Mouse (Mus musculus): ENCODE results near the gene Bag2. TPM values are rescaled to one million over a fixed set of nuclear protein-coding genes. Genes with fewer than 3 reads are reported as not detected.
A peak's percentile ranks its signal among the peaks of the same experiment; 100 is the strongest.

Gene Bag2
- 10 to 100 TPM; 13.0 to 17.2 (median 14.7) TPM for total RNA-seq (2022)

DNA sequence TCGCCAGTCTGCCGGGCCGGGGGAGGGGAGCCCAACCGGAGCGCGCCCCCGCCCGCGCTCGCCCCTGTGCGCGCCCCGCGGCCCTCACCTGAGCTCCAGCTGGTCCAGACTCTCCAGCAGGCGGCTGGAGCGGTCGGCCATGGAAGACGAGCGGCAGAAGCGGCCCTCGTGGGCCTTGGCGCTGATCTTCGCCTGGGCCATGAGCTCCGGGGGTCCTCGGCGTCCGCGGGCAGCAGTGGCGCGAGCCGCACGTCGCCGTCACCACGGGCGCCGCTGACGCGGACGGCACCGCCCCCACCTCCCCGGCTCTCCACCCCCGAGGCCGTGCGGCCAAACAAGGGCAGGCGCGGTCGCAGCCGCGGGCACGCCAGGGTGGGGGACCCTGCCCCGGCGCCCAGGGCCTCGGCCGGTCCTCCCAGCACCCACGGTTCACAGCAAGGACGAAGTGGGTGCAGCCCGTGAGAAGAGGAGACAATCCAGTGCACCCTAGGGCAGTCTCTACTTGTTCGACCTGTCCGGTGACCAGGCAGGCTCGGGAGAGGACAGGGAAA is at the start of gene Bag2:
Gene Bag2, minus strand, starts transcription at position 305 of the 551 bp plus-strand sequence.
- DNase-seq: peak; percentile 38

GRCm38 (mm10) chr1:33803323-33803722 is 45.7 kb upstream of the Bag2 start:
- DNase-seq: no peak

DNA sequence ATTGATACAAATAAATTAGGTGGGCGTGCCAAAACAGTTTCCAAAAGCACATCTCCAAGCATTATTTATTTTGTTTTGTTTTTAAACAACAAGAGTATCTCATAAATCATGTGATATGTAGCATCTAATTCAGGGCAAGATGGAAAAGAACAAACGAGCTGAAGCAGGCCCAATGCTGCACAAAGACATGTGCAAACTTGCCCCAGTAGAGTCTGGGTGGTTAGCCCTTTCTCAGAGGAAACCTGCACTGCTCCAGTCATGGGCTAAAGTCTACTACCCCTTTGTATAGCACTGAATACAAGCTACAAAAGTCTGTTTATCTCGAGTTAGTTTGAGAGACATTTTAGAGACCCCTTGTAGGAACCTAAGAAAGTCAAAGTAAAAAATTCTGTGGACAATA is 42.0 kb upstream of the Bag2 start:
- DNase-seq: no peak

DNA sequence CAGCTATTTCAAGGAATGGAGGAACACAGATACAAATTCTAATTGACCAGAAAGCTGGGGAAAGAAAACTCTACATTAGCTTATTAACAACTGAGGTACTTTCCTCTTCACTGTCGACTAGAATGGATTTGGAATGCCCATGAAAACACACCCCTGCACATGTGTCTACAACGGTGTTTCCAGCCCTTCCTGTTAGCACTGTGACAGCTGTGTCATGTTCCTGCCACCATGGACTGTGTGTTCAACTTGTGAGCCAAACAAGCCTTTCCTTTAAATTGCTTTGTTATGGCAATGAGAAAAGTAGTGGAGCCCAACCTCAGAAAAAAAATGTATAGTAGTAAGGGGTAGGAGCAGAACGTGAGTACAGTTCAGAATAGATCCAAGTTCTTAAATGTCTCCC is 30.9 kb upstream of the Bag2 start:
- DNase-seq: no peak

DNA sequence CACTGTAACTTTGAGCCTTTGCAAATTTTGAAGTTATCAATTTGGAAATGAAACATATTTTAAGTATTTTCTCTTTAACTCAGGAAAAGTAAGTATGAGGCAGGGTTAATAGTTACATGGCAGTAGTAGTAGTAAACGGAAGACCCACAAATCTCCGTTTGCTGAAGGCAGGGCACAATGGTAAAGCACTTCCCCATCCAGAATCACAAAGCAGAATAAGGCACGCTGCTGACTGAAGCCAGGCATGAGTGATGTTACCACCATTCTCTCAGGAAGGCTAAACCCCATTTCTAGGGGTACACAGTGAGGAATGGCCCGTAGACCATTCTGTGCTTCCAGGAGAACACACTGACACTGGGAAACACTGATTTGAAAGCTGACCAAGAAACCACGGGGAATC is 30.5 kb upstream of the Bag2 start:
- DNase-seq: no peak

- no peak for DNase-seq
Measured at GRCm38 (mm10) chr1:33784561-33784960, 27.0 kb upstream of the Bag2 start.

GRCm38 (mm10) chr1:33776175-33776611 is 18.6 kb upstream of the Bag2 start:
- DNase-seq: no peak

GRCm38 (mm10) chr1:33772106-33772505 is 14.5 kb upstream of the Bag2 start:
- DNase-seq: no peak

DNA sequence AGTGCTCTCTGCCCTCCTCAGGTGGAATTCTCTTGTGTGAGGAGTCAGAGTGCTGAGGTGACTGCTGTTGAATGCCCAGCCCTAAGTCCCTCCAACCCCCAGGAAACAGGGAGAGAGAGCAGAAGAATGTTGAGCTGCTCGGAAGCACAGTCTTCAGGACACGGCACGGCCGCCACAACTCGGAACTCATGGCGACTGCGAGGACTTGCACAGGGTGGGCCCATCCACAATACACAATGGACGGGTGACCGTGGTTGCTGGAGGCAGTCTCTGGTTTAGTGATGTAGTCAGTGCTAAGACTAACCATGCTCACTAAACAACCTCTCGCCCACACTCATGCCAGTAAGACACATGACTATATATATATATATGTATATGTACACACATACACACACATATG is 14.0 kb upstream of the Bag2 start:
- no peak for DNase-seq

- no peak for DNase-seq
Measured at GRCm38 (mm10) chr1:33768827-33769226, 11.2 kb upstream of the Bag2 start.

DNA sequence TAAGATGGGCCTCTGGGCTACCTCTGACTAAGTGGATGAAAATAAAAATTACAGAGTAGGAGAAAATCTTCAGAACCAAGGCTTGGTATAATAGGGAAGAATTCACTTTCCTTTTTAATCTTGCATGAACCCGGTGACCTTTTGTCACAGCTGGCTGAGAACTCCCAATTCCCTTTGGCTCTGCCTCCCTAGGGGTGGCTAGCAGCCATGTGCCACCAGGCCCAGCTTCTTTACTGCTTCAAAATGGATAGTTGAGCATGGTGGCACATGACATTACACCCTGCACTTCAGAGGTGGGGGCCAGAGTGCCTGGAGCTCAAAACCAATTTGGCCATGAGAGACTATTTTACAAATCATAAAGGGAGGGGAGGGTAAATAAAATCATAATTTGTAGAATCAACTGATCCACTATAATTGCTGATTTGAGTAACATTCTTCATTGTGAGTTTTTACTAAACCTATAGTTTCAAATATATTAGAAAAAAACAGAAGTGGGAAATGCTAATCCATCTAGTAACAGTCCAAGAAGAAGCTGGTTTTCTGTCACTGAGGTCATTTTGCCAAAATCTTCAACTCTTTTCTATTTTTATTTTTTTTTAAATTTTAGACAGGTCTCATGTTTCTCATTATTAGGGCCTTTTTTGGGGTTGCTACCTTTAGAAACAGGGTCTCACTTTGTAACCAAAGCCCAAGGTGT is 10.6 kb upstream of the Bag2 start:
- no peak for DNase-seq

DNA sequence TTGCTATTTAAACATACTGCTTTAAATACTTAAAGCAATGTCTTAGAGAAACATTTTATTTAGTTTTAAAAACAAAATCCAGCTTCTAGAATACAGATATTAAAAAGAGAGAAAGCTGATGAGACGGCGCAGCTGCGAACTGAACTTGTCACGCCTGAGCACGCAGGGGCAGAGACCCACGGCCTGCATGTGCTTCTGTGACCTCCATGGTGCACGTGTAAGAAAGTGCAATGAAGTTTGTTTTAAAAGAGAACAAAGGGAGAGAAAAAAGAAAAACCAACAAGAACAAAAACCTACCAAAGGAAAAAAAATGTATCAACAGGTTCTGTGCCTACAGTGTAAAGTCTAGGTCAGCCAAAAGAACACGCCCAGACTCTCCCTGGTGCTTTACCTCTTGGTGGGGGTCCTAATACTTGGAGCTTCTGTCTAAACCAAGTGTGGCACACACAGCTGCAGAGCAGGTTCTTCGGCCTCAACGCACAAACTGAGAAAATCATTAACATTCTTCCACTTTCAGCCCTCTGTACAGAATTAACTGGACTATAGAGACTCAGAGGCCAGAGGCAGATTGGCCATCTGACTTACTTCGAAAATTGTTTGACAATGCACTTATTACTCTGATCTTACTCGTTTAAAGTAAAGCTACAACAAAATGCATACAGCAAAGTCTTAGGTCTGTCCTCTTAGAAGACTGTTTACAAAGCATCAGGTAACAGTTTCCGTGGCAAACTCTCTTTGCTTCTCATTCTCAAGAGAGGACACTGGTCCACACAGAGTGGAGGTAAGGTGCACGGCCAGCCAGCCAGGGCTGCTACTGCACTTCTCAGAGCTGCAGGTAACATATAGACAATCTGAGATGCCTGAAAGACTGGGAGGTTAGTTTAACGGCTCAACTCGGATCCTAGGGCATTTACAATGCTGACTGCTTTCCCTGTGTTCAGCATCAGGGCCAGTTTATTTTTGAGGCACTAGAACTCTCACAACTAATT is 9.2 kb upstream of the Bag2 start:
- no peak for DNase-seq

DNA sequence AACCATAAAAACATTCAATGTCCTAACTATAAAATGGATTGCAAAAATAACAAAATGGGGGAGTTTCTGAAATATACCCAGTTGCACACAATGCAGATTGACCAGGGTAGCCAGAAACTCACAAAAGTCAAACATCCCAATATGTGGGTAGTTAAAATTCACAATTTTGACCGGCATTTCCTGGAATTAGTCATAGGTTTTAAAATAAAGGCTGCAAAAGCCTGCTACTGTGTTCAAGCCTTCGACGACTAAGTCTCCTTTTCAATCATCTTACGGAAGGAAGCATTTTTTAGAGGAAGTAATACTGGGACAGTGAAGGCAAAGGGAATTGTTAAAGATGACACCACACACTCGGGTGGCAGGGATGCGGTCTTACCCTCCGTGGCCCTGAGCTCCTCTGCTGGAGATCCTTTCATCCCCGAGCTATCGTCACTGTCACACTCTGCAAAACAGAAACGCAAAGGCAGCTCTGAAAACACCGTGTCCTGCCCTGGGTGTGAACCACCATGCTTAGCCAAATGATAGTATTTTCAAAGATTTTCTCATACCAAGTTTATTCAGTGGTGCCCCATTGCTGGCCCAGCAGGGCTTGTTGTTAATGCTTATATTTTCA is 8.0 kb upstream of the Bag2 start:
- no peak for DNase-seq

DNA sequence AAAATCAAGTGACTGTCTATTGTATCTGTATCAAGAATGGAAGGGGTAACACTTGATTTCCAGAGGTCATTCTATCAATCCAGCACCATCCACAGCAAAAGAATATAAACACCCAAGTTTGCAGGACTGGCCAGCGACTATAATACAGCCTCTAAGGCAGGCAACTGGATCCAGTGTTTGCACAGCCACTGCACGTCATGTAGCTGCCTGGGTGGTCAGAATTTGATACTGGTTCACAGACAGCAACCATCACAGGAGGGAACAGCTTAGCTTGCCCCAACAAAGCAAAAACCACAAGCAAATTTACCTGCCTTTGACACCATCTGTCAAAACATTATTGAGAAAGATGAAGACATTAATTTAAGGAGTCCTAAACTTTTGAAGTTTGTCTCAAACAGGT is 6.2 kb upstream of the Bag2 start:
- no peak for DNase-seq

DNA sequence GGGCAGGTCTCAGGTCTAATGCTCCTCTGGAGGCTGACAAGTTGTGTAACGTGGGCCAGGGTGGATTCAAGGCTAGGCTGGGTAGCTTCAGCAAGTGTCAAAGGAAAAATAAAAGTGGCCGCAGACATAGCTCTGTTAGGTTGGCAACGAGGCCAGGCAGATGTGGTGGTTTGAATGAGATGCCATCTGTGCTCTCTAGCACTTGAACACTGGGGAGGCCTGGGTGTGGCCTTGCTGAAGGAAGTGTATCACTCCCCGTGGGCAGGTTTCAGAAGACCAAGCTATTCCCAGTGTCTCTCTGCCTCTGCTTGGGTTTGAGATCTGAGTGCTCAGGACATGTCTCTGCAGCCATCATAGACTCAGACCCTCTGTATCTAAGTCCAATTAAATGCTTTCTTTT is 893 bp upstream of the Bag2 start:
- no peak for DNase-seq

GRCm38 (mm10) chr1:33757033-33757413 is 572 bp downstream of the Bag2 start:
- DNase-seq: no peak

GRCm38 (mm10) chr1:33756258-33757032 is 1.1 kb downstream of the Bag2 start:
- DNase-seq: no peak

DNA sequence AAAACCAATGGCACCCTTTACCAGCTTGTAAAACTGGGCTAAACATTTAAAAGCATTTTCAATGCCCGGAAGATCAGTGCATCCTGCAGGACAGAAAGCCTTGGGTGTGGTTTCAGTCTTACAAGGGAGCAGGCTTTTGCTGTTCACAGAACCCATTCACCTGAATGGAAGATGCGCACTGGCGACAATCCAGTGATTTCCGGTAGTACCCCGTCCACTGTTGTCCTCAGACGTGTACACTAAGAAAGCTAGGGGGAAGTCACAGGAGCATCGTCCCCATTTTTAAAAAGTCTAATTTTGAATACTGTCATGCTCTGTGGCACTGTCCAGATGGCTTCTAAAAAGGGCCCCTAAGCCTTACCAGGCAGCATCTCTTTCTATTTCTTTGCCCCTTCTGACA is 1.8 kb downstream of the Bag2 start:
- no peak for DNase-seq

- no peak for DNase-seq
Measured at GRCm38 (mm10) chr1:33754965-33755735, 2.4 kb downstream of the Bag2 start.

DNA sequence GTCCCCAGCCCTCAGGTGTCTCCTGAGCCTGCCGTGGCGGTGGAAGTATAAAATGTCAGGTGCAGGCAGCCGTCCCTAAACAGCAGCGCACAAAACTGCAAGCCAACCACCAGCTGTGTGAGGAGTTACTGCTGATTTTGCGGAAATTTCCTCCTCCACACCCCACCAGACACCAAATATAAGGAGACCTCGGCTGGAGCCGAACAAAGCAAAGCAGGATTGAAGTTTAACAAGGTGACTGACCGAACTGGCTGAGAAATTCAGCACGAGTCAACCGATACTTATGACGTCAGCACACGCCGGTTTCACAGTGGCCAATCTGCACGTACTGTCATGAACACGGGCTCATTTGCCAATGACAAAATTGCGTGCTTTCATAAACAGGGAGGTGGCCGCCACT is 3.5 kb downstream of the Bag2 start:
- no peak for DNase-seq

- no peak for DNase-seq
Measured at GRCm38 (mm10) chr1:33751283-33751682, 6.3 kb downstream of the Bag2 start.

All from adrenal gland, adult 8-10 months (tissue).